Mouse (Mus musculus): ENCODE data around the gene Syk. TPM values are rescaled to one million over a fixed set of nuclear protein-coding genes. Genes with fewer than 3 reads are reported as not detected.

Gene Syk
- polyA plus RNA-seq, 1 experiment from 2014 or later = 3.3 TPM

- Histone ChIP-seq H3K27me3 (replicated peaks) (no peaks in the 10 kb centered on the region), H3K27ac (no peak overlapping the region), H3K9ac (no peak overlapping the region), H3K9me3 (no peaks in the 10 kb centered on the region), H3K4me3 (replicated peaks) (no peak overlapping the region), H3K4me2 (replicated peaks) (no peak overlapping the region), H3K36me3 (no peaks in the 10 kb centered on the region), H3K4me1 (replicated peaks) (peaks cover 5% of the 10 kb centered on the region; the same call in 1 of the 2 replicates)
- ATAC-seq = no peak
- 72% methylated on average over 4 of the region's 4 CpGs for WGBS
Observed at GRCm38 (mm10) chr13:52673856-52674255, 90.9 kb downstream of the Syk start.

DNA sequence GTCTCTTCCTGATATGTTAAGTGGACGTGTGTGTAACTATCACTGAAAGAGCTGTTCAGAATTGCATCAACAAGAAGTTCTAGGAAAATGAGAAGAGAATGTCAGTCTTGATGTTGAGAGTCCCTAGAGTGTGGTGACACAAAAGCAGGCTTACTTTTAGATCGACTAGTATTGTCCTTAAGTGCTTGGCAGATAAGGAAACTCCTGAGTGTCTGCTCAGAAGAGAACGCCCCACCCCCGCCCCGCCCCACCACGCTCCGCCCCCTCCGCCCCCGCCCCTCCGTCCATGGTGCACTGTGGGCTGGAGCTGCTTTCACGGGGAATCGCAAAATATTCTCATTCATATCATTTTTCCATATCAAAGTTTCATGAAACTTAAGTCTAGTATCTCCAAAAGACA lies 91.9 kb downstream of the Syk start:
- Histone ChIP-seq H3K9ac (no peak overlapping the region), H3K4me1 (replicated peaks) (peaks cover 5% of the 10 kb centered on the region; the same call in 1 of the 2 replicates), H3K4me2 (replicated peaks) (no peak overlapping the region), H3K36me3 (no peaks in the 10 kb centered on the region), H3K27ac (no peak overlapping the region), H3K27me3 (replicated peaks) (no peaks in the 10 kb centered on the region), H3K4me3 (replicated peaks) (no peak overlapping the region), H3K9me3 (no peaks in the 10 kb centered on the region)
- ATAC-seq = peak; percentile 28; the same call in 1 of the 2 replicates
- 38% methylated on average over 12 of the region's 12 CpGs for WGBS

GRCm38 (mm10) chr13:52675526-52676294 lies 92.7 kb downstream of the Syk start:
- Histone ChIP-seq H3K4me2 (replicated peaks) (no peak overlapping the region), H3K9ac (no peak overlapping the region), H3K4me1 (replicated peaks) (peaks cover 5% of the 10 kb centered on the region; the same call in 1 of the 2 replicates), H3K9me3 (no peaks in the 10 kb centered on the region), H3K27me3 (replicated peaks) (no peaks in the 10 kb centered on the region), H3K36me3 (no peaks in the 10 kb centered on the region), H3K27ac (peak overlapping the region; percentile 23; the same call in 1 of the 2 replicates), H3K4me3 (replicated peaks) (no peak overlapping the region)
- 64% methylated on average over 8 of the region's 8 CpGs for WGBS
- ATAC-seq = no peak

DNA sequence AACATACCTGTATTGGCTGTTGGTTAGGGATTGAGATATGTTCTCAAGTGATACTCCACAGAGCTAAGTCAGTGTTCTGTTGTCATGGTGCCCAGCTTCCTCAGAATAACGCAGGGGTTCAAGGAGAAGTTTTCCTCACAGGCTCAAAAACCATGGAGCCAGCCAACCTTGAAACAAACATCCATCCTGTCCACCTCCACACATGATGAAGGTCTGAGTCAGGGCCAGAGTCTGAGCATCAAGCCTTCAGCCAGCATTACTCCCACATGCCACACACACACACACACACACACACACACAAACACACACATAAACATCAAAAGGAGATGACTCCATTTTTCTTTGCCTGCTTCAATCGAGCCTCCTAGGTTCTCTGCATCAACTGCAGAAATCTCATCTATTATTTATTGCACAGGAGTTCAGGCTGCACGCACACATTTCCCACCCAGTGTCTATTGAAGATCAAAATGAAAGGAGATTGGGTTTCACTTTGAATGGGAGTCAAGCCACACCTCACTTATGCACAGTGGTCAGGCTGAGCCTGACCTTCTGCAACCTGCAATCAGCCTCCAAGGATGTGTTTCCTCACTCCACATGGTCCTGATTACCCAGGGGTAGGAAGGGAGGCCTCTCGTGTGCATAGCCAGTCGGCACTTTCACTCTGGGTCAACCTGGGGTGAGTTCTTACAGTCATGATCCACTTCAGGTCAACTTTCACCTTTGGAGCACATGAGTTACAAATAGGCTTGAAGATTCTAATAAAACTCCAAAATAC lies 93.9 kb downstream of the Syk start:
- 54% methylated on average over 5 of the region's 5 CpGs for WGBS
- Histone ChIP-seq H3K27me3 (replicated peaks) (no peaks in the 10 kb centered on the region), H3K9ac (no peak overlapping the region), H3K27ac (no peak overlapping the region), H3K36me3 (no peaks in the 10 kb centered on the region), H3K9me3 (no peaks in the 10 kb centered on the region), H3K4me3 (replicated peaks) (no peak overlapping the region), H3K4me2 (replicated peaks) (no peak overlapping the region), H3K4me1 (replicated peaks) (peaks cover 5% of the 10 kb centered on the region; the same call in 1 of the 2 replicates)
- ATAC-seq = no peak

GRCm38 (mm10) chr13:52679906-52680305 lies 96.9 kb downstream of the Syk start:
- no peak overlapping the region for H3K27ac ChIP-seq
- H3K4me1 ChIP-seq (replicated peaks) = peaks cover 5% of the 10 kb centered on the region; the same call in 1 of the 2 replicates
- ATAC-seq = no peak
- H3K9ac ChIP-seq = no peak overlapping the region
- H3K4me2 ChIP-seq (replicated peaks) = no peak overlapping the region
- H3K4me3 ChIP-seq (replicated peaks) = no peak overlapping the region
- WGBS = 66% methylated on average over 5 of the region's 5 CpGs
- H3K9me3 ChIP-seq = no peaks in the 10 kb centered on the region
- no peaks in the 10 kb centered on the region for H3K27me3 ChIP-seq (replicated peaks)
- H3K36me3 ChIP-seq = no peaks in the 10 kb centered on the region

GRCm38 (mm10) chr13:52682107-52682506 lies 99.1 kb downstream of the Syk start:
- WGBS = 81% methylated on average over 5 of the region's 5 CpGs
- H3K36me3 ChIP-seq = no peaks in the 10 kb centered on the region
- ATAC-seq = no peak

GRCm38 (mm10) chr13:52690425-52690824 lies 107.5 kb downstream of the Syk start:
- 0 out of 2 replicates have a peak, but pooled peaks cover 3% of the 10 kb centered on the region for H3K27me3 ChIP-seq (replicated peaks)
- no peaks in the 10 kb centered on the region for H3K9me3 ChIP-seq
- WGBS = 82% methylated on average over 13 of the region's 13 CpGs
- H3K9ac ChIP-seq = no peak overlapping the region
- ATAC-seq = no peak
- H3K4me2 ChIP-seq (replicated peaks) = no peak overlapping the region
- H3K27ac ChIP-seq = no peak overlapping the region
- H3K4me3 ChIP-seq (replicated peaks) = no peak overlapping the region
- H3K4me1 ChIP-seq (replicated peaks) = no peaks in the 10 kb centered on the region
- H3K36me3 ChIP-seq = no peaks in the 10 kb centered on the region

More at GRCm38 (mm10) chr13:52682107-52682506, 99.1 kb downstream of the Syk start:
- Histone ChIP-seq H3K27me3 (replicated peaks) (no peaks in the 10 kb centered on the region), H3K4me1 (replicated peaks) (no peaks in the 10 kb centered on the region), H3K27ac (no peak overlapping the region), H3K9me3 (no peaks in the 10 kb centered on the region), H3K4me2 (replicated peaks) (no peak overlapping the region), H3K4me3 (replicated peaks) (no peak overlapping the region), H3K9ac (no peak overlapping the region)

GRCm38 (mm10) chr13:52692311-52692710 lies 109.3 kb downstream of the Syk start:
- no peak for ATAC-seq

DNA sequence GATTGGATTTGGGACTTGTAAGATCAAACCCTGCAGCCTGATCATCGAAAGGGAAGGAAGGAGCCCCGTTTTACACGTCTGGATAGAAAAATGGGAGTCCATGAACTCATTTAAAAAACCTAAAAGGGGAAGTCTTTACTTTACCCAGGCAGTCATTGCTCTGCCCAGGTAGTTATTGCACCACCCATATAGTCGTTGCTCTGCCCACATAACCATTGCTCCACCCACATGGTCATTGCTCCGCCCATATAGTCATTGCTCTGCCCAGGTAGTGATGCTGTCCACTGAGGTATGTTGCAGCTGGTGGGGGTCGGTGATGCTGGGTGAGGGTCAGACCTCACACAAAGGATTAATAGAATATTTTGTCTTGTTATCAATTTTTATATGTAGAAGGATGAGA lies 111.9 kb downstream of the Syk start:
- WGBS = 79% methylated on average over 6 of the region's 6 CpGs
- no peak overlapping the region for H3K9ac ChIP-seq
- H3K27ac ChIP-seq = no peak overlapping the region
- H3K9me3 ChIP-seq = no peaks in the 10 kb centered on the region
- ATAC-seq = no peak
- H3K4me2 ChIP-seq (replicated peaks) = no peak overlapping the region
- no peak overlapping the region for H3K4me3 ChIP-seq (replicated peaks)
- H3K4me1 ChIP-seq (replicated peaks) = no peaks in the 10 kb centered on the region
- no peaks in the 10 kb centered on the region for H3K27me3 ChIP-seq (replicated peaks)
- no peaks in the 10 kb centered on the region for H3K36me3 ChIP-seq

More at GRCm38 (mm10) chr13:52692311-52692710, 109.3 kb downstream of the Syk start:
- Histone ChIP-seq H3K4me2 (replicated peaks) (no peak overlapping the region), H3K4me1 (replicated peaks) (no peaks in the 10 kb centered on the region), H3K27me3 (replicated peaks) (0 out of 2 replicates have a peak, but pooled peaks cover 3% of the 10 kb centered on the region), H3K9me3 (no peaks in the 10 kb centered on the region), H3K9ac (no peak overlapping the region), H3K27ac (no peak overlapping the region), H3K4me3 (replicated peaks) (no peak overlapping the region), H3K36me3 (no peaks in the 10 kb centered on the region)
- WGBS = 73% methylated on average over 6 of the region's 6 CpGs

Other genes starting within 250 kb of the Syk start
- gene Diras2, start 51.9 kb upstream of the Syk start, polyA plus RNA-seq (2015; fragmentation: Nextera tagmentation; extraction: Ambion mirVana) = 0.48 and 0.58 TPM in 2 replicates

Data from intestine, embryonic 15.5 days (tissue).